Mouse (Mus musculus) embryonic facial prominence, embryonic 10.5 days (tissue): ENCODE results near the gene Gabpb2. TPM values are rescaled to one million over a fixed set of nuclear protein-coding genes. Genes with fewer than 3 reads are reported as not detected.

Source experiments
- DNase-seq: peaks from one replicate; pipeline ENCODE4 v3.0.0-alpha.2; 2017; ENCODE audit warnings: low spot score
- H3K27ac ChIP-seq: fragments of 300-500 bp; sonication (generic); replicated peaks from 2 replicates; pipeline ENCODE4 v1.5.1; 2016; ENCODE audit warnings: mild to moderate bottlenecking
- H3K27me3 ChIP-seq: fragments of 300-500 bp; sonication (generic); replicated peaks from 2 replicates; pipeline ENCODE4 v1.6.1; 2016; ENCODE audit warnings: low read depth, mild to moderate bottlenecking; ENCODE audit not compliant: poor library complexity, severe bottlenecking
- H3K36me3 ChIP-seq: fragments of 300-500 bp; sonication (generic); replicated peaks from 2 replicates; pipeline ENCODE4 v1.6.1; 2016; ENCODE audit warnings: mild to moderate bottlenecking, moderate library complexity
- H3K4me1 ChIP-seq: fragments of 300-500 bp; sonication (generic); 2 replicates; pipeline ENCODE4 v1.6.1; 2016
- H3K4me3 ChIP-seq: fragments of 300-500 bp; sonication (generic); 2 replicates; pipeline ENCODE4 v1.5.1; 2016; ENCODE audit warnings: mild to moderate bottlenecking, moderate library complexity
- H3K9me3 ChIP-seq: fragments of 300-500 bp; sonication (generic); 2 replicates; pipeline ENCODE4 v1.6.1; 2016; ENCODE audit warnings: mild to moderate bottlenecking
- WGBS: fragments of 180-500 bp; shearing (Covaris S2); methylation state at CpG from one replicate; pipeline ENCODE4 v1.1.7; 2016; 5-methylcytosine and 5-hydroxymethylcytosine counted together
- polyA plus RNA-seq: library from polyadenylated mRNA; unstranded; fragments of >200 nt; fragmentation: Nextera tagmentation; extraction: Ambion mirVana; gene quantifications from 2 replicates; pipeline ENCODE4 v1.2.1, GENCODE M21; 2016

Gene Gabpb2
- polyA plus RNA-seq, 1 experiment from 2014 or later = 12.5 TPM

- no peaks in the 10 kb centered on the region for H3K9me3 ChIP-seq
- H3K36me3 ChIP-seq = peaks cover 45% of the 10 kb centered on the region
- WGBS = 81% methylated on average over 7 of the region's 7 CpGs
- H3K27ac ChIP-seq = peak within 1 kb of the TSS; percentile 62; the same call in 1 of the 2 replicates
- H3K4me3 ChIP-seq = peak within 1 kb of the TSS; percentile 24; the same call in 1 of the 2 replicates
- peaks cover 9% of the 10 kb centered on the region for H3K4me1 ChIP-seq
- no peak for DNase-seq
- H3K27me3 ChIP-seq = peaks cover 6% of the 10 kb centered on the region; the same call in 1 of the 2 replicates
Measured at GRCm38 (mm10) chr3:95241498-95241897, 23.8 kb upstream of the Gabpb2 start, which contains the start of gene Gm128. Gene Gm128, minus strand, starts transcription at chr3:95241598.

GRCm38 (mm10) chr3:95240900-95241299 lies 23.2 kb upstream of the Gabpb2 start:
- no peaks in the 10 kb centered on the region for H3K9me3 ChIP-seq
- H3K36me3 ChIP-seq = peaks cover 48% of the 10 kb centered on the region
- peak overlapping the region; percentile 62; the same call in 1 of the 2 replicates for H3K27ac ChIP-seq
- peaks cover 11% of the 10 kb centered on the region for H3K4me1 ChIP-seq
- 25% methylated on average over 17 of the region's 17 CpGs for WGBS
- H3K27me3 ChIP-seq = peaks cover 6% of the 10 kb centered on the region; the same call in 1 of the 2 replicates
- H3K4me3 ChIP-seq = peak overlapping the region; percentile 24; the same call in 1 of the 2 replicates
- DNase-seq = peak; percentile 23

GRCm38 (mm10) chr3:95239971-95240370 lies 22.3 kb upstream of the Gabpb2 start:
- H3K4me1 ChIP-seq = peaks cover 21% of the 10 kb centered on the region
- H3K9me3 ChIP-seq = no peaks in the 10 kb centered on the region
- H3K27me3 ChIP-seq = peaks cover 6% of the 10 kb centered on the region; the same call in 1 of the 2 replicates
- H3K4me3 ChIP-seq = no peak overlapping the region
- no peak for DNase-seq
- H3K27ac ChIP-seq = no peak overlapping the region
- peaks cover 48% of the 10 kb centered on the region for H3K36me3 ChIP-seq
- WGBS = 88% methylated on average over 12 of the region's 12 CpGs

- H3K27ac ChIP-seq = no peak overlapping the region
- 89% methylated on average over 6 of the region's 6 CpGs for WGBS
- DNase-seq = no peak
- peaks cover 57% of the 10 kb centered on the region for H3K36me3 ChIP-seq
- no peaks in the 10 kb centered on the region for H3K9me3 ChIP-seq
- H3K27me3 ChIP-seq = peaks cover 6% of the 10 kb centered on the region; the same call in 1 of the 2 replicates
- H3K4me3 ChIP-seq = no peak overlapping the region
- peaks cover 27% of the 10 kb centered on the region for H3K4me1 ChIP-seq
Measured at GRCm38 (mm10) chr3:95239022-95239421, 21.3 kb upstream of the Gabpb2 start.

- Histone ChIP-seq H3K27me3 (peaks cover 6% of the 10 kb centered on the region; the same call in 1 of the 2 replicates), H3K27ac (no peak overlapping the region), H3K4me3 (no peak overlapping the region), H3K36me3 (peaks cover 71% of the 10 kb centered on the region), H3K9me3 (no peaks in the 10 kb centered on the region), H3K4me1 (peaks cover 27% of the 10 kb centered on the region)
- DNase-seq = no peak
- 93% methylated on average over 8 of the region's 8 CpGs for WGBS
Measured at GRCm38 (mm10) chr3:95237541-95238099, 19.9 kb upstream of the Gabpb2 start.

- Histone ChIP-seq H3K9me3 (no peaks in the 10 kb centered on the region), H3K27me3 (peaks cover 4% of the 10 kb centered on the region; the same call in 1 of the 2 replicates), H3K4me3 (no peak overlapping the region), H3K4me1 (peaks cover 35% of the 10 kb centered on the region), H3K27ac (no peak overlapping the region), H3K36me3 (peaks cover 90% of the 10 kb centered on the region)
- DNase-seq = peak; percentile 23
- WGBS = 59% methylated on average over 23 of the region's 23 CpGs
Measured at GRCm38 (mm10) chr3:95235386-95236301, 17.9 kb upstream of the Gabpb2 start.

GRCm38 (mm10) chr3:95233303-95233980 lies 15.7 kb upstream of the Gabpb2 start:
- Histone ChIP-seq H3K9me3 (no peaks in the 10 kb centered on the region), H3K27me3 (no peaks in the 10 kb centered on the region), H3K36me3 (peaks cover 78% of the 10 kb centered on the region), H3K4me3 (no peak overlapping the region), H3K4me1 (peaks cover 47% of the 10 kb centered on the region), H3K27ac (no peak overlapping the region)
- 90% methylated on average over 16 of the region's 16 CpGs for whole genome bisulfite sequencing
- DNase-seq = no peak

GRCm38 (mm10) chr3:95232771-95233170 lies 15.1 kb upstream of the Gabpb2 start:
- no peaks in the 10 kb centered on the region for H3K27me3 ChIP-seq
- peaks cover 47% of the 10 kb centered on the region for H3K4me1 ChIP-seq
- H3K9me3 ChIP-seq = no peaks in the 10 kb centered on the region
- DNase-seq = no peak
- no peak overlapping the region for H3K27ac ChIP-seq
- 89% methylated on average over 7 of the region's 7 CpGs for WGBS
- H3K36me3 ChIP-seq = peaks cover 71% of the 10 kb centered on the region
- no peak overlapping the region for H3K4me3 ChIP-seq

GRCm38 (mm10) chr3:95231298-95232221 lies 13.8 kb upstream of the Gabpb2 start, which contains the start of gene Mllt11:
Gene Mllt11, minus strand, starts transcription at chr3:95232171.
- Histone ChIP-seq H3K4me1 (peaks cover 57% of the 10 kb centered on the region), H3K9me3 (no peaks in the 10 kb centered on the region), H3K27ac (peak within 1 kb of the TSS; percentile 96), H3K27me3 (no peaks in the 10 kb centered on the region), H3K36me3 (peaks cover 59% of the 10 kb centered on the region), H3K4me3 (peak within 1 kb of the TSS; percentile 97)
- no peak for DNase-seq
- 83% methylated on average over 13 of the region's 13 CpGs for WGBS

- Histone ChIP-seq H3K27ac (peak overlapping the region; percentile 96), H3K4me3 (peak overlapping the region; percentile 97), H3K36me3 (peaks cover 54% of the 10 kb centered on the region), H3K9me3 (no peaks in the 10 kb centered on the region), H3K27me3 (no peaks in the 10 kb centered on the region), H3K4me1 (peaks cover 60% of the 10 kb centered on the region)
- 52% methylated on average over 8 of the region's 8 CpGs for WGBS
- no peak for DNase-seq
Measured at GRCm38 (mm10) chr3:95230495-95231297, 13.0 kb upstream of the Gabpb2 start.
